8 mouse cellular contexts compared by ENCODE assay signal in the genomic region with DNA sequence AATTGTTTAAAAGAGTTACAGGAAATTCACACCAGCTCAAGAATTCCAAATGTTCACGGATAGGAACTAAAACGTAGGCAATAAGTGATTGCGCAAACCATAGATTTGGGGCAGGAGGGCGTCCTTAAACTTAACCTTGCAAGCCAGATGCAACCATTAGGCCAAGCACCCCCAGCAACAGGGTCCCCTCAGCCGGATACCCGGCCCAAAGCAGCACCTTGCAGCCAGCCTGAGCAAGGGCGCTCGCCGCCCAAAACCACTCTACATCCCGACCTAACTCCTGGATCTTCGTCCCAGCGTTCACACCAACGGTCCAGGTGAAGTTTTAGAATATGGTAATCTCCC. TPM values are rescaled to one million over a fixed set of nuclear protein-coding genes. Genes with fewer than 3 reads are reported as not detected.
DNase-seq lines count a peak whose midpoint lies in the region; ATAC-seq and TF ChIP-seq lines count a peak whose summit lies in the region.

No protein-coding gene starts in this region.

- DNase-seq in gastrocnemius, adult 18-20 months (ENCODE audit: low spot score): peak; percentile 30
- no peak for DNase-seq in gastrocnemius, postnatal 25 days
- DNase-seq in CH12.LX (ENCODE audit: extremely low read depth): no peak
- no peak for DNase-seq in stomach, postnatal 0 days (ENCODE audit: low spot score)
- DNase-seq in spleen, adult 12 weeks (ENCODE audit: low spot score): no peak
- DNase-seq in Muller cell, postnatal 12 days (ENCODE audit: inconsistent ontology term): no peak

- peaks cover 5 to 28% of the 10 kb centered on the region in 2 experiments; a peak in 3 of 4 replicates for H3K4me1 ChIP-seq in CH12.LX (ENCODE audit: control insufficient read depth in 1 of 2, insufficient read depth in 2 of 2)
- peaks cover 25% of the 10 kb centered on the region for H3K4me1 ChIP-seq in forebrain, embryonic 13.5 days
- peaks cover 56% of the 10 kb centered on the region for H3K4me1 ChIP-seq in liver, embryonic 12.5 days
- H3K4me1 ChIP-seq in stomach, postnatal 0 days (replicated peaks; ENCODE audit: control insufficient read depth, insufficient read depth): 0 out of 2 replicates have a peak, but pooled peaks cover 4% of the 10 kb centered on the region

- dilution Hi-C loops in CH12.LX (cut with MboI; ENCODE audit: extremely low pct_ligation_motif_present, extremely low pct_unique_long_range_greater_than_20kb, low sequenced_read_pairs): no loop called here

- H3K79me2 ChIP-seq in CH12.LX (replicated peaks; ENCODE audit: control insufficient read depth, extremely low read depth, insufficient read depth, poor library complexity, severe bottlenecking): peaks cover 25% of the 10 kb centered on the region

- H3K9me3 ChIP-seq in CH12.LX (replicated peaks; ENCODE audit: low read length): no peaks in the 10 kb centered on the region
- H3K9me3 ChIP-seq in forebrain, embryonic 13.5 days (replicated peaks): no peaks in the 10 kb centered on the region
- no peaks in the 10 kb centered on the region for H3K9me3 ChIP-seq in liver, embryonic 12.5 days (replicated peaks)
- H3K9me3 ChIP-seq in stomach, postnatal 0 days (ENCODE audit: control insufficient read depth, low read length): no peaks in the 10 kb centered on the region

- H3K9ac ChIP-seq in CH12.LX (ENCODE audit: insufficient read depth, low read depth): peak overlapping the region; percentile 80
- H3K9ac ChIP-seq in forebrain, embryonic 13.5 days: peak overlapping the region; percentile 65
- H3K9ac ChIP-seq in liver, embryonic 12.5 days: peak overlapping the region; percentile 87
- H3K9ac ChIP-seq in stomach, postnatal 0 days (ENCODE audit: low read length): peak overlapping the region; percentile 82

- TF ChIP-seq CTCF in CH12.LX (conservative IDR thresholded peaks at IDR 0.05 in 1 of 2, IDR thresholded peaks at IDR 0.05 in 1 of 2; ENCODE audit: low read depth in 2 of 2, low read length in 2 of 2): no peak
- TF ChIP-seq CTCF in stomach, postnatal 0 days (IDR thresholded peaks at IDR 0.05; ENCODE audit: low read depth): no peak

- H3K27me3 ChIP-seq in CH12.LX (replicated peaks): no peaks in the 10 kb centered on the region
- no peaks in the 10 kb centered on the region for H3K27me3 ChIP-seq in forebrain, embryonic 13.5 days
- no peaks in the 10 kb centered on the region for H3K27me3 ChIP-seq in liver, embryonic 12.5 days (replicated peaks)
- H3K27me3 ChIP-seq in stomach, postnatal 0 days (ENCODE audit: control insufficient read depth, insufficient read depth, low read length): no peaks in the 10 kb centered on the region

- no peak for TF ChIP-seq RAD21 in CH12.LX (IDR thresholded peaks at IDR 0.05; ENCODE audit: low read depth, low read length)

- no peaks in the 10 kb centered on the region for H3K36me3 ChIP-seq in CH12.LX (replicated peaks in 1 of 2; ENCODE audit: control insufficient read depth in 1 of 2, insufficient read depth in 1 of 2, low read length in 1 of 2)
- no peaks in the 10 kb centered on the region for H3K36me3 ChIP-seq in forebrain, embryonic 13.5 days (ENCODE audit: poor library complexity, severe bottlenecking)
- H3K36me3 ChIP-seq in liver, embryonic 12.5 days: no peaks in the 10 kb centered on the region
- H3K36me3 ChIP-seq in stomach, postnatal 0 days (ENCODE audit: control insufficient read depth, insufficient read depth, low read length): no peaks in the 10 kb centered on the region

- no peak for TF ChIP-seq EP300 in CH12.LX (IDR thresholded peaks at IDR 0.05; ENCODE audit: low read length)
- no peak for TF ChIP-seq EP300 in stomach, postnatal 0 days (optimal IDR thresholded peaks at IDR 0.05)

- 2% methylated on average over 13 of the region's 13 CpGs for WGBS in forebrain, embryonic 13.5 days
- WGBS in liver, embryonic 12.5 days (ENCODE audit: insufficient replicate concordance): 2% methylated on average over 13 of the region's 13 CpGs
- under 1% methylated on average over 13 of the region's 13 CpGs for WGBS in stomach, postnatal 0 days

- peak overlapping the region; percentile 85 to 88 (median 87) for H3K4me3 ChIP-seq in CH12.LX (replicated peaks in 1 of 3; ENCODE audit: low read depth in 2 of 3, low read length in 2 of 3, poor library complexity in 1 of 3)
- peak overlapping the region; percentile 78 for H3K4me3 ChIP-seq in forebrain, embryonic 13.5 days
- H3K4me3 ChIP-seq in liver, embryonic 12.5 days: peak overlapping the region; percentile 79
- peak overlapping the region; percentile 88 for H3K4me3 ChIP-seq in stomach, postnatal 0 days (ENCODE audit: low read depth, low read length)

- TF ChIP-seq POLR2A in CH12.LX (IDR thresholded peaks at IDR 0.05; ENCODE audit: low read depth, low read length): no peak

- in situ Hi-C loops in CH12.LX (cut with MboI; ENCODE audit: low pct_ligation_motif_present, low pct_unique_long_range_greater_than_20kb, low sequenced_read_pairs): loop anchor here (10.0 kb wide), 1 partner anchor 85 kb away; no protein-coding TSS in a partner anchor

- ATAC-seq in forebrain, embryonic 13.5 days: peak; percentile 22
- peak; percentile 3; the same call in 1 of the 2 replicates for ATAC-seq in liver, embryonic 12.5 days
- no peak; the same call in 1 of the 2 replicates for ATAC-seq in stomach, postnatal 0 days (ENCODE audit: low FRiP score, low TSS enrichment)

- peak overlapping the region; percentile 10; the same call in 1 of the 2 replicates for H3K27ac ChIP-seq in CH12.LX (ENCODE audit: insufficient read depth, low read depth)
- H3K27ac ChIP-seq in forebrain, embryonic 13.5 days: no peak overlapping the region
- peak overlapping the region; percentile 97 for H3K27ac ChIP-seq in liver, embryonic 12.5 days
- peak overlapping the region; percentile 98 for H3K27ac ChIP-seq in stomach, postnatal 0 days (replicated peaks)

- H3K4me2 ChIP-seq in CH12.LX (ENCODE audit: insufficient read depth, low read depth, poor library complexity, severe bottlenecking): peak overlapping the region; percentile 57; the same call in 1 of the 2 replicates
- H3K4me2 ChIP-seq in forebrain, embryonic 13.5 days: peak overlapping the region; percentile 100
- peak overlapping the region; percentile 99 for H3K4me2 ChIP-seq in liver, embryonic 12.5 days
- H3K4me2 ChIP-seq in stomach, postnatal 0 days (replicated peaks; ENCODE audit: low read depth): peak overlapping the region; percentile 76

TF ChIP-seq in CH12.LX, 34 proteins besides CTCF, POLR2A, EP300 and RAD21:
- TF ChIP-seq ELF1 (IDR thresholded peaks at IDR 0.05; ENCODE audit: low read depth, low read length): no peak
- no peak for TF ChIP-seq MXI1 (IDR thresholded peaks at IDR 0.05; ENCODE audit: low read depth, low read length)
- no peak for TF ChIP-seq MAX (IDR thresholded peaks at IDR 0.05; ENCODE audit: low read length)
- no peak for TF ChIP-seq ZKSCAN1 (IDR thresholded peaks at IDR 0.05; ENCODE audit: borderline replicate concordance, low read depth, low read length)

RNA-seq across cellular contexts. Expression of gene Zcchc2, which starts 0.6 kb away (rescaled TPM):
- total RNA-seq in gastrocnemius, adult 18-20 months (2021): 10 to 100 TPM in 1 of 2 experiments, 1 to 10 TPM in 1; 7.9 to 11.4 TPM
- total RNA-seq in gastrocnemius, postnatal 25 days (2021): 1 to 10 TPM; 6.0 to 6.6 TPM
- total RNA-seq in CH12.LX (2012; rRNA removed): 7.8 TPM in 2 replicates
- 6.7 and 6.8 TPM in 2 replicates for total RNA-seq in CH12.LX (2014; rRNA removed)
- polyA plus RNA-seq in CH12.LX (2012; ENCODE audit: insufficient read length, low read depth): 10.5 and 12.6 TPM in 2 replicates
- polyA plus RNA-seq in forebrain, embryonic 13.5 days (2015; fragmentation: Nextera tagmentation; extraction: Ambion mirVana): 1.7 and 1.8 TPM in 2 replicates
- polyA plus RNA-seq in liver, embryonic 12.5 days (2016; fragmentation: Nextera tagmentation; extraction: Ambion mirVana): 1.7 and 1.9 TPM in 2 replicates
- polyA plus RNA-seq in stomach, postnatal 0 days (2015; fragmentation: Nextera tagmentation; extraction: Ambion mirVana): 1.2 and 1.5 TPM in 2 replicates
